Mouse (Mus musculus): ENCODE results near the gene Slc39a11.

Slc39a11 gene

GRCm38 (mm10) chr11:113539502-113540209 is 110.2 kb downstream of the Slc39a11 start:
- peak; percentile 47 for DNase-seq (ENCODE audit: low spot score)

- DNase-seq (ENCODE audit: low spot score) = no peak
Observed at GRCm38 (mm10) chr11:113539079-113539478, 110.8 kb downstream of the Slc39a11 start.

- DNase-seq (ENCODE audit: low spot score) = no peak
Observed at GRCm38 (mm10) chr11:113538406-113538917, 111.4 kb downstream of the Slc39a11 start.

- no peak for DNase-seq (ENCODE audit: low spot score)
Observed at GRCm38 (mm10) chr11:113537715-113538114, 112.2 kb downstream of the Slc39a11 start.

- no peak for DNase-seq (ENCODE audit: low spot score)
Observed at GRCm38 (mm10) chr11:113537199-113537586, 112.7 kb downstream of the Slc39a11 start.

DNA sequence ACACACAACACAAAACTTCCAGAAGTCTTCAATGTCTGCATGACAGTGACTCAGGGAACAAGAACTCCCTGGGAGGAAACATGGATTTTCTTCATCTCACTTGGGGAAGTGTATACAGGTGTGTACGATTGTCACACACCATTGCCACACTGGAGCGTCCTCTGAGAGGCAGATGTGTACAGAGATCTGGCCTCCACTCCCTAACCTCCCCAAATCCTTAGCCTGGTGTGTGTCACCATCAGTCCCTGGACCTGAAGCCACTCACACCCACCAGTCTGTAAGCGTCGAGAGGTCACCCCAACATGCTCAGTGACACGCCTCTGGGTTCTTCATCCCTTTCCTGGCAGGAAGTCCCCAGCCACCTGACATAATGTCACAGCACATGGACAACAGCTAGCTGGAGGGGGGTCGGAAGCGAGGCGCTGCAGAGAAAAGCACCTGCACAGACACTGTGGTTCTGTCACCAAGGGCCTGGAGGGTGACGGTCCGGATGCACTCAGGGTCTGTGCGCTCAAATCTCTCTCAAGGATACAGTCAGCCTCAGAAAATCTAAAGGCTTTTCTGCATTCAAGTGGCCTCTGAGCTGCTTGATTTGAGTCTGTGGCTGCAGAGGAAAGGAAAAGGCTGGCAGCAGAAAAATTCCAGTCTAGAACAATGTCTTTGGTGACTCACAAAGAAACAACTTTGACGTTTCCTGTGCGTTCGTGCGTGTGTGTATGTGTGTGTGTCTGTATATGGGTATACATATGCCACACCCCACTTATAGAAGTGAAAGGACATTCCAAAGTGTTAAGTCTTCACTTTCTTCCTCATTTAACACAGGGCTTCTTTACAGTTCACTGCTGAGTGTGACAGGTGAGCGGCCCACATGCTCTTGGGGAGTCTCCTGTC is 113.3 kb downstream of the Slc39a11 start:
- DNase-seq (ENCODE audit: low spot score) = no peak

DNA sequence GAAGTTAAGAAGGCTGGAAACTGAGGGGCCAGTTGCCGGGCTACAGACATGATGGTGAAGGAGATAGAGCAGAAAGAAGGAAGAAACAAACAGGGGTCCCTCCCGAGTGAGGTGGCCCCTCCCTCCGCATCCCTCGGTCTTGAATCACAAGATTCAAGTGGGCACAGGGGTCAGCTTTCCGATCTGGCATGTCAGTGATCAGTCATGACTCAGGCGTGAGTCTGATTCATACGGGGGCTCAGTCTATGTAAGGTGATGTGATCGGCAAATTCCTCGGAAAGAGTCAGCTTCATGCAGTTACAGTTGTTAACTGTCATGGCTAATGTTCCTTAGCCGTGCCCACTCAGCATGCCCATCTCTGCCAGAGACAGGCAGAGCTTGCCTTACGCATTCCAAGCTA is 115.5 kb downstream of the Slc39a11 start:
- DNase-seq (ENCODE audit: low spot score) = no peak

DNA sequence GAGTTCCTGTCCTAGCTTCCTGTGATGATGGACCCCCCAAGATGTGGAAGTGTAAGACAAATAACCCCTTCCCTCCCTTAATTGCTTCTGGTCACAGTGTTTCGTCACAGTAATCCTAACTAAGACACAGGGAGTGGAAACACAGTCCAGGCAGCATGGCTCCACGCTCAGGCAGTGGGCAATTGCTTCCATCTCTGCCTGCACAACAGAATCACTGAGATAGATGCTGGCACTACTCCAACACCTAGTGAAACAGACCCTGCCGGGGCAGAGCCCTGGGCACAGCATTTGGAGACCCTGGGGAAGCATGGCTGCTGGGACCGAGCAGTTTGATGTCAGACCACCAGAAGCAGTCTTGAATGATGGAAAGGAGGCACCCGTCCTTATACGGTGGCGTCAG is 115.9 kb downstream of the Slc39a11 start:
- no peak for DNase-seq (ENCODE audit: low spot score)

- DNase-seq (ENCODE audit: low spot score) = no peak
Observed at GRCm38 (mm10) chr11:113528391-113528790, 121.5 kb downstream of the Slc39a11 start.

- no peak for DNase-seq (ENCODE audit: low spot score)
Observed at GRCm38 (mm10) chr11:113525731-113526130, 124.1 kb downstream of the Slc39a11 start.

- DNase-seq (ENCODE audit: low spot score) = no peak
Observed at GRCm38 (mm10) chr11:113522726-113523125, 127.2 kb downstream of the Slc39a11 start.

GRCm38 (mm10) chr11:113521469-113522190 is 128.2 kb downstream of the Slc39a11 start:
- DNase-seq (ENCODE audit: low spot score) = no peak

GRCm38 (mm10) chr11:113520851-113521461 is 128.9 kb downstream of the Slc39a11 start:
- DNase-seq (ENCODE audit: low spot score) = no peak

GRCm38 (mm10) chr11:113520373-113520772 is 129.5 kb downstream of the Slc39a11 start:
- DNase-seq (ENCODE audit: low spot score) = no peak

DNA sequence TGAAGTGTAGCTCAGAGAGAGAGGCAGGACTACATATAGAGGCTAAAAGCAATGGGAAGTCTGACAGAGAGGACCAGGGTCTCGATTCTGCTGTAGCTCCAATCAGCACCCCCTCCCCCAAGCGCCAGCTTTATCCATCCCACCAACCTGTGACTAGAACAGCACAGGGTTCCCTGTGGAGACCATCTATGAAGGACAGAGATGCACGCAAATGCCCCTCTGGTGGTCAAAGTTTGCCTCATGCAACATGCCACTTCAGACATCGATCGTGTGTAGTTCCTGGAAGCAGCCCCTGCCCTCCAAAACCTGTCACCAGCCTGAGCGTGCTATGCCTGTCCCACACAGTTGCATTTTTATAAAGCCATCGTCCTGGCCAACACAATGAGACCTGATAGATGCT is 129.9 kb downstream of the Slc39a11 start:
- no peak for DNase-seq (ENCODE audit: low spot score)

DNA sequence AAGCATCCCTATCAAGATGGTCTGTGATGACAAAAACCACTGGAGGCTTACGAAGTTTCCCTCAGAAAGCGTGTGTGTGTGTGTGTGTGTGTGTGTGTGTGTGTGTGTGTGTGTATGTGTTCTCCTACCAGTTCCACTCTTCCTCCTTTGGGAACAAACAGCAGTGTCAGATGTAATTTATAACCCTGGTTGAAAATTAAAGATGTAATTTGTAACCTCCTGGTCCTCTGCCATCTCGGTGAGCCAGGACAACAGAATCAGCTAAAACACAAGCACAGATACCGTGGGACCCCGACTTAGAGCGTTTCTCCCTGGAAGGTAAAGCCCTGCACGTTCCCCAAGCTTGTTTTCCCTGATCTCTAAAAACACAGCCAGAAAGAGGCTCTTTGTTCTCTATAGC is 131.7 kb downstream of the Slc39a11 start:
- DNase-seq (ENCODE audit: low spot score) = no peak

DNA sequence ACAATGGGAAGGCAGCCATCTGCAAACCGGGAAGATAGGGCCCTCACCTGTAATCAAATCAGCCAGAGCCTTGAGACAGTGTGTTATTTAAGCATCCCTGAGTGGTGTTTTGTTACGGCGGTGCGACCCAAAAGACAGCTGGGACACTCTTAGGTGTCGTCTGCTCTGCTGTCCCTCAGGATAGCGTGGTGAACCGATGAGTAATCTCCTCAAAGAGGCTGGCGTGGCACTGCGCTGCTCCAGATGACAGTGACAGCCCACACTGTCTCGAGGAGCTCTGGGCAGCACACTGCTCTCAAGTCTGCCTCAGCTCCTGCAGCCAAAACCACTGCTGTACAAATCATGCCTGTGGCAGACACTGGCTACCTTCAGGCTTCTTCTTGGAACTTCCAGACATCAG is 133.7 kb downstream of the Slc39a11 start:
- DNase-seq (ENCODE audit: low spot score) = no peak

GRCm38 (mm10) chr11:113512976-113513375 is 136.9 kb downstream of the Slc39a11 start:
- DNase-seq (ENCODE audit: low spot score) = no peak

- DNase-seq (ENCODE audit: low spot score) = peak; percentile 38
Observed at GRCm38 (mm10) chr11:113512150-113512549, 137.7 kb downstream of the Slc39a11 start.

DNA sequence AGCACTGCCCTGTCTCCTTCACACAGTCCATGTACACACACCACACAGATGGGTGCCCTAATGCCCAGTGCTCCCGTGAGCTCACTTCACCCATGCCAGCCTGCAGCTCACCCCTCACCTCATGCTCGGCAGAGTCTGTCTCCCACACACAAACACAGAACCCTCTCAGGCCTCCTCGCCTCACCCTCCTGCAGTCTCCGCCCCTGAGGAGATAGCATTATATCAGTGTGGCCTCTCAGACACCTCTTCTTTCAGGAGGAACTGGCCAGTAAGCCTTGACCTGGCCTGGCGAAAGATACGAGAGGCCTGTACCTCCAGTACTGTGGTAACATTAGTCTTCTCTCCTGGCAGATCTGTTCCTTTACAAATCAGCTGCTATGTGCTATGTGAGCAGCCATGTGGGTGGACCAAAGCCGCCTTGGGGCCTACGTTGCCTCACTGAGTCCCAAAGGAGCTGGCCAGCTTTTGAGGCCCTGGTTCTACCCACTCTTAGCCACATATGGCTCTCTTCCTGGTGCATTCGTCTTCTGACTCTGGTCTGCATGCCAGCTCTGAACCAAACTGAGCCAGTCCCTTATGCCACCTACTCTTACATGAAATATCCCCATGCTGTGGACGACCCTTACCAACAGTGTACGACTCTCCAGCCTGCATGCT is 138.8 kb downstream of the Slc39a11 start:
- DNase-seq (ENCODE audit: low spot score) = no peak

- DNase-seq (ENCODE audit: low spot score) = no peak
Observed at GRCm38 (mm10) chr11:113510249-113510648, 139.6 kb downstream of the Slc39a11 start.
